Comparison of ENCODE assay signal across 8 mouse cellular contexts in genomic region chr11:95337129-95337813, GRCm38 (mm10). TPM values are rescaled to one million over a fixed set of nuclear protein-coding genes. Genes with fewer than 3 reads are reported as not detected.
DNase-seq lines count a peak whose midpoint lies in the region; ATAC-seq and TF ChIP-seq lines count a peak whose summit lies in the region.

No protein-coding gene starts in this region.

- peaks cover 32% of the 10 kb centered on the region; the same call in 1 of the 2 replicates for H3K79me2 ChIP-seq in macrophage (ENCODE audit: inconsistent target)

- peak overlapping the region; percentile 81 for H3K4me2 ChIP-seq in forebrain, embryonic 16.5 days (ENCODE audit: low read length)

- H3K4me3 ChIP-seq in E14TG2a.4 (replicated peaks; ENCODE audit: low read length) (peak overlapping the region; percentile 97), macrophage (ENCODE audit: inconsistent target) (peak overlapping the region; percentile 41)
- H3K4me3 ChIP-seq in forebrain, embryonic 16.5 days (replicated peaks; ENCODE audit: low read length): peak overlapping the region; percentile 82

- peaks cover 54% of the 10 kb centered on the region for H3K4me1 ChIP-seq in E14TG2a.4 (replicated peaks; ENCODE audit: low read depth, low read length)
- peaks cover 10% of the 10 kb centered on the region for H3K4me1 ChIP-seq in forebrain, embryonic 16.5 days (replicated peaks; ENCODE audit: control insufficient read depth, insufficient read depth, low read length)

- no peak overlapping the region for H3K27ac ChIP-seq in forebrain, embryonic 16.5 days (ENCODE audit: low read length)
- H3K27ac ChIP-seq in macrophage: no peak overlapping the region

- TF ChIP-seq CTCF in E14TG2a.4 (conservative IDR thresholded peaks at IDR 0.05; ENCODE audit: low read length): no peak

- H3K9ac ChIP-seq in forebrain, embryonic 16.5 days (replicated peaks; ENCODE audit: low read depth, low read length): peak overlapping the region; percentile 72

- H3K36me3 ChIP-seq in E14TG2a.4 (ENCODE audit: insufficient read depth, low read length): peaks cover 41% of the 10 kb centered on the region
- no peaks in the 10 kb centered on the region for H3K36me3 ChIP-seq in forebrain, embryonic 16.5 days (ENCODE audit: control insufficient read depth, insufficient read depth)
- no peaks in the 10 kb centered on the region for H3K36me3 ChIP-seq in macrophage (ENCODE audit: inconsistent target)

- no peaks in the 10 kb centered on the region for H3K27me3 ChIP-seq in E14TG2a.4 (ENCODE audit: insufficient read depth, low read length)
- no peaks in the 10 kb centered on the region; the same call in 1 of the 2 replicates for H3K27me3 ChIP-seq in forebrain, embryonic 16.5 days (replicated peaks; ENCODE audit: control insufficient read depth, insufficient read depth, low read length)

- H3K9me3 ChIP-seq in E14TG2a.4 (ENCODE audit: low read length): no peaks in the 10 kb centered on the region
- H3K9me3 ChIP-seq in forebrain, embryonic 16.5 days (ENCODE audit: control insufficient read depth, low read length): no peaks in the 10 kb centered on the region

- peak; percentile 57 to 77 for DNase-seq in adrenal gland, postnatal 36 days
- DNase-seq in layer of hippocampus, postnatal 10 days (ENCODE audit: low spot score in 2 of 2): peak; percentile 34 to 45
- DNase-seq in retina, postnatal 1 day: peak; percentile 69
- DNase-seq in urinary bladder, adult 2 months (ENCODE audit: low spot score): peak; percentile 69

- peak; percentile 67 for ATAC-seq in forebrain, embryonic 16.5 days
- peak; percentile 17 to 20; a peak in 1 of 4 replicates for ATAC-seq in hematopoietic stem cell, adult 5-6 weeks (replicated peaks in 1 of 2; ENCODE audit: insufficient read depth in 1 of 2, low FRiP score in 2 of 2, low TSS enrichment in 1 of 2, low read depth in 1 of 2, poor library complexity in 2 of 2, severe bottlenecking in 2 of 2)

- under 1% methylated on average over 49 of the region's 50 CpGs for WGBS in forebrain, embryonic 16.5 days
- under 1% methylated on average over 49 of the region's 50 CpGs for WGBS in macrophage (ENCODE audit: missing documents)

RNA-seq across cellular contexts. Expression of gene Fam117a, which starts 0.5 kb away (rescaled TPM):
- total RNA-seq in adrenal gland, postnatal 36 days (2021): 10 to 100 TPM; 13.7 to 15.4 TPM
- 2.7 and 2.9 TPM in 2 replicates for polyA plus RNA-seq in forebrain, embryonic 16.5 days (2015; fragmentation: Nextera tagmentation; extraction: Ambion mirVana)
- 84.4 and 149 TPM in 2 replicates for total RNA-seq in hematopoietic stem cell, adult 5-6 weeks (2017)
- total RNA-seq in layer of hippocampus, postnatal 10 days (2021): 1 to 10 TPM; 5.8 to 6.5 TPM
- total RNA-seq in macrophage (2018; cell fraction: chromatin; rRNA removed): 1 to 10 TPM in 24 of 26 experiments, under 1 TPM in 2; 0.71 to 9.5 (median 3.7) TPM
- total RNA-seq in macrophage (2018; cell fraction: cytosol; rRNA removed): 1 to 10 TPM in 24 of 26 experiments, under 1 TPM in 2; 0.95 to 5.6 (median 3.8) TPM
- 1 to 10 TPM in 25 of 26 experiments, under 1 TPM in 1; 0.83 to 9.8 (median 3.8) TPM for total RNA-seq in macrophage (2018; cell fraction: nucleus; rRNA removed)
- polyA plus RNA-seq in macrophage (2018): 3.2 to 6.4 TPM (median 3.5 TPM) in 3 replicates
- polyA plus RNA-seq in urinary bladder, adult 2 months (2012; rRNA removed): 20.8 and 23.0 TPM in 2 replicates

RNA-seq across cellular contexts. Expression of gene Kat7, which starts 27.2 kb away (rescaled TPM):
- total RNA-seq in adrenal gland, postnatal 36 days (2021): 10 to 100 TPM; 48.5 to 51.9 TPM
- polyA plus RNA-seq in forebrain, embryonic 16.5 days (2015; fragmentation: Nextera tagmentation; extraction: Ambion mirVana): 73.6 and 87.9 TPM in 2 replicates
- total RNA-seq in hematopoietic stem cell, adult 5-6 weeks (2017): 81.0 and 90.4 TPM in 2 replicates
- total RNA-seq in layer of hippocampus, postnatal 10 days (2021): 10 to 100 TPM; 59.2 to 63.1 TPM
- total RNA-seq in macrophage (2018; cell fraction: chromatin; rRNA removed): 10 to 100 TPM; 38.4 to 79.8 (median 62.3) TPM
- 10 to 100 TPM; 28.5 to 54.9 (median 46.4) TPM for total RNA-seq in macrophage (2018; cell fraction: cytosol; rRNA removed)
- total RNA-seq in macrophage (2018; cell fraction: nucleus; rRNA removed): 10 to 100 TPM; 33.3 to 79.8 (median 49.9) TPM
- 36.7 to 45.2 TPM (median 38.3 TPM) in 3 replicates for polyA plus RNA-seq in macrophage (2018)
- polyA plus RNA-seq in urinary bladder, adult 2 months (2012; rRNA removed): 36.3 and 38.0 TPM in 2 replicates

RNA-seq across cellular contexts. Expression of gene Slc35b1, which starts 47.2 kb away (rescaled TPM):
- total RNA-seq in adrenal gland, postnatal 36 days (2021): 10 to 100 TPM; 70.3 to 75.0 TPM
- 152 and 154 TPM in 2 replicates for polyA plus RNA-seq in forebrain, embryonic 16.5 days (2015; fragmentation: Nextera tagmentation; extraction: Ambion mirVana)
- total RNA-seq in hematopoietic stem cell, adult 5-6 weeks (2017): 35.8 and 44.6 TPM in 2 replicates
- total RNA-seq in layer of hippocampus, postnatal 10 days (2021): 10 to 100 TPM; 75.0 to 81.6 TPM
- total RNA-seq in macrophage (2018; cell fraction: chromatin; rRNA removed): 10 to 100 TPM; 16.2 to 71.1 (median 44.2) TPM
- total RNA-seq in macrophage (2018; cell fraction: cytosol; rRNA removed): 10 to 100 TPM; 29.1 to 60.6 (median 47.8) TPM
- 100 to 1,000 TPM in 1 of 26 experiments, 10 to 100 TPM in 25; 34.6 to 107 (median 56.5) TPM for total RNA-seq in macrophage (2018; cell fraction: nucleus; rRNA removed)
- polyA plus RNA-seq in macrophage (2018): 38.7 to 66.0 TPM (median 52.4 TPM) in 3 replicates
- 55.1 and 66.5 TPM in 2 replicates for polyA plus RNA-seq in urinary bladder, adult 2 months (2012; rRNA removed)

Comparison
In these comparisons a context has a peak if more than half of its experiments do, and no peak if none do; other contexts are left out.
1. H3K4me3 ChIP-seq: peak in every context shown above with its lines; median percentile 97 in E14TG2a.4; 82 in forebrain, embryonic 16.5 days; 41 in macrophage.